Mouse (Mus musculus): Measurements from ENCODE around the gene Bcap29. TPM values are rescaled to one million over a fixed set of nuclear protein-coding genes. Genes with fewer than 3 reads are reported as not detected.

Gene Bcap29
- polyA plus RNA-seq, 1 experiment from 2014 or later: 30.0 TPM

GRCm38 (mm10) chr12:31608138-31608537 is 26.3 kb downstream of the Bcap29 start:
- Histone ChIP-seq H3K4me2 (replicated peaks; ENCODE audit: low read depth) (no peak overlapping the region), H3K27me3 (replicated peaks; ENCODE audit: control insufficient read depth, insufficient read depth, low read length) (no peaks in the 10 kb centered on the region), H3K36me3 (ENCODE audit: control insufficient read depth, insufficient read depth) (no peaks in the 10 kb centered on the region), H3K9me3 (ENCODE audit: control insufficient read depth) (no peaks in the 10 kb centered on the region), H3K9ac (ENCODE audit: low read depth, low read length) (no peak overlapping the region), H3K4me3 (ENCODE audit: low read depth, low read length) (no peak overlapping the region), H3K27ac (ENCODE audit: low read depth, low read length) (no peak overlapping the region), H3K4me1 (replicated peaks; ENCODE audit: control insufficient read depth, insufficient read depth, low read length) (no peaks in the 10 kb centered on the region)
- 61% methylated on average over 3 of the region's 3 CpGs for WGBS
- ATAC-seq: no peak
- TF ChIP-seq CTCF (IDR thresholded peaks at IDR 0.05; ENCODE audit: low read depth): no peak

GRCm38 (mm10) chr12:31604894-31605293 is 29.6 kb downstream of the Bcap29 start:
- no peak for TF ChIP-seq CTCF (IDR thresholded peaks at IDR 0.05; ENCODE audit: low read depth)
- H3K27me3 ChIP-seq (replicated peaks; ENCODE audit: control insufficient read depth, insufficient read depth, low read length): no peaks in the 10 kb centered on the region
- H3K27ac ChIP-seq (ENCODE audit: low read depth, low read length): no peak overlapping the region
- no peak overlapping the region for H3K4me3 ChIP-seq (ENCODE audit: low read depth, low read length)
- H3K9ac ChIP-seq (ENCODE audit: low read depth, low read length): no peak overlapping the region
- no peaks in the 10 kb centered on the region for H3K36me3 ChIP-seq (ENCODE audit: control insufficient read depth, insufficient read depth)
- no peaks in the 10 kb centered on the region for H3K9me3 ChIP-seq (ENCODE audit: control insufficient read depth)
- no peak for ATAC-seq
- no peak overlapping the region for H3K4me2 ChIP-seq (replicated peaks; ENCODE audit: low read depth)
- H3K4me1 ChIP-seq (replicated peaks; ENCODE audit: control insufficient read depth, insufficient read depth, low read length): no peaks in the 10 kb centered on the region
- 88% methylated on average over 3 of the region's 3 CpGs for WGBS

GRCm38 (mm10) chr12:31603586-31603985 is 30.9 kb downstream of the Bcap29 start:
- no peaks in the 10 kb centered on the region for H3K9me3 ChIP-seq (ENCODE audit: control insufficient read depth)
- no peak overlapping the region for H3K4me2 ChIP-seq (replicated peaks; ENCODE audit: low read depth)
- H3K9ac ChIP-seq (ENCODE audit: low read depth, low read length): no peak overlapping the region
- 0 out of 2 replicates have a peak, but pooled peaks have one; percentile 49 for ATAC-seq
- H3K27ac ChIP-seq (ENCODE audit: low read depth, low read length): no peak overlapping the region
- no peaks in the 10 kb centered on the region for H3K4me1 ChIP-seq (replicated peaks; ENCODE audit: control insufficient read depth, insufficient read depth, low read length)
- no peak for TF ChIP-seq CTCF (IDR thresholded peaks at IDR 0.05; ENCODE audit: low read depth)
- no peak overlapping the region for H3K4me3 ChIP-seq (ENCODE audit: low read depth, low read length)
- WGBS: 40% methylated on average over 6 of the region's 6 CpGs
- no peaks in the 10 kb centered on the region for H3K27me3 ChIP-seq (replicated peaks; ENCODE audit: control insufficient read depth, insufficient read depth, low read length)
- 0 out of 2 replicates have a peak, but pooled peaks cover 4% of the 10 kb centered on the region for H3K36me3 ChIP-seq (ENCODE audit: control insufficient read depth, insufficient read depth)

GRCm38 (mm10) chr12:31594296-31594695 is 40.2 kb downstream of the Bcap29 start:
- Histone ChIP-seq H3K4me1 (replicated peaks; ENCODE audit: control insufficient read depth, insufficient read depth, low read length) (no peaks in the 10 kb centered on the region), H3K9me3 (ENCODE audit: control insufficient read depth) (no peaks in the 10 kb centered on the region), H3K36me3 (ENCODE audit: control insufficient read depth, insufficient read depth) (0 out of 2 replicates have a peak, but pooled peaks cover 4% of the 10 kb centered on the region), H3K9ac (ENCODE audit: low read depth, low read length) (no peak overlapping the region), H3K27ac (ENCODE audit: low read depth, low read length) (no peak overlapping the region), H3K4me2 (replicated peaks; ENCODE audit: low read depth) (no peak overlapping the region), H3K27me3 (replicated peaks; ENCODE audit: control insufficient read depth, insufficient read depth, low read length) (no peaks in the 10 kb centered on the region), H3K4me3 (ENCODE audit: low read depth, low read length) (no peak overlapping the region)
- no peak for ATAC-seq
- no peak for TF ChIP-seq CTCF (IDR thresholded peaks at IDR 0.05; ENCODE audit: low read depth)
- 88% methylated on average over 3 of the region's 3 CpGs for WGBS

GRCm38 (mm10) chr12:31592011-31592410 is 42.4 kb downstream of the Bcap29 start:
- H3K9me3 ChIP-seq (ENCODE audit: control insufficient read depth): peaks cover 6% of the 10 kb centered on the region
- ATAC-seq: no peak
- H3K9ac ChIP-seq (ENCODE audit: low read depth, low read length): no peak overlapping the region
- H3K4me2 ChIP-seq (replicated peaks; ENCODE audit: low read depth): no peak overlapping the region
- H3K27ac ChIP-seq (ENCODE audit: low read depth, low read length): no peak overlapping the region
- H3K27me3 ChIP-seq (replicated peaks; ENCODE audit: control insufficient read depth, insufficient read depth, low read length): no peaks in the 10 kb centered on the region
- no peaks in the 10 kb centered on the region for H3K36me3 ChIP-seq (ENCODE audit: control insufficient read depth, insufficient read depth)
- WGBS: 38% methylated on average over 3 of the region's 3 CpGs
- no peak for TF ChIP-seq CTCF (IDR thresholded peaks at IDR 0.05; ENCODE audit: low read depth)
- no peak overlapping the region for H3K4me3 ChIP-seq (ENCODE audit: low read depth, low read length)
- H3K4me1 ChIP-seq (replicated peaks; ENCODE audit: control insufficient read depth, insufficient read depth, low read length): no peaks in the 10 kb centered on the region

GRCm38 (mm10) chr12:31583726-31584125 is 50.7 kb downstream of the Bcap29 start:
- ATAC-seq: no peak
- TF ChIP-seq CTCF (IDR thresholded peaks at IDR 0.05; ENCODE audit: low read depth): no peak
- no peaks in the 10 kb centered on the region for H3K36me3 ChIP-seq (ENCODE audit: control insufficient read depth, insufficient read depth)
- no peak overlapping the region for H3K9ac ChIP-seq (ENCODE audit: low read depth, low read length)
- 86% methylated on average over 2 of the region's 2 CpGs for WGBS
- no peak overlapping the region for H3K27ac ChIP-seq (ENCODE audit: low read depth, low read length)
- H3K4me2 ChIP-seq (replicated peaks; ENCODE audit: low read depth): no peak overlapping the region
- no peaks in the 10 kb centered on the region for H3K4me1 ChIP-seq (replicated peaks; ENCODE audit: control insufficient read depth, insufficient read depth, low read length)
- no peak overlapping the region for H3K4me3 ChIP-seq (ENCODE audit: low read depth, low read length)
- no peaks in the 10 kb centered on the region for H3K27me3 ChIP-seq (replicated peaks; ENCODE audit: control insufficient read depth, insufficient read depth, low read length)
- H3K9me3 ChIP-seq (ENCODE audit: control insufficient read depth): peaks cover 2% of the 10 kb centered on the region

- no peak overlapping the region for H3K4me3 ChIP-seq (ENCODE audit: low read depth, low read length)
- no peaks in the 10 kb centered on the region for H3K27me3 ChIP-seq (replicated peaks; ENCODE audit: control insufficient read depth, insufficient read depth, low read length)
- no peak overlapping the region for H3K27ac ChIP-seq (ENCODE audit: low read depth, low read length)
- WGBS: 81% methylated on average over 5 of the region's 5 CpGs
- H3K4me2 ChIP-seq (replicated peaks; ENCODE audit: low read depth): no peak overlapping the region
- no peak overlapping the region for H3K9ac ChIP-seq (ENCODE audit: low read depth, low read length)
- no peaks in the 10 kb centered on the region for H3K36me3 ChIP-seq (ENCODE audit: control insufficient read depth, insufficient read depth)
- no peaks in the 10 kb centered on the region for H3K9me3 ChIP-seq (ENCODE audit: control insufficient read depth)
- no peak for ATAC-seq
- no peaks in the 10 kb centered on the region for H3K4me1 ChIP-seq (replicated peaks; ENCODE audit: control insufficient read depth, insufficient read depth, low read length)
- TF ChIP-seq CTCF (IDR thresholded peaks at IDR 0.05; ENCODE audit: low read depth): no peak
These were observed 52.4 kb downstream of the Bcap29 start for GRCm38 (mm10) chr12:31582081-31582480.

Data from intestine, postnatal 0 days (tissue).